Mouse (Mus musculus) CH12.LX (cell line): ENCODE results near the gene Egf. TPM values are rescaled to one million over a fixed set of nuclear protein-coding genes. Genes with fewer than 3 reads are reported as not detected.

Experiments
- DNase-seq: peaks from one replicate; pipeline ENCODE4 v3.0.0-alpha.2; 2013; ENCODE audit errors: extremely low read depth
- H3K27ac ChIP-seq: 2 replicates; pipeline ENCODE4 v1.5.1; 2012; ENCODE audit warnings: low read depth, mild to moderate bottlenecking, control low read depth, moderate library complexity; ENCODE audit not compliant: insufficient read depth
- H3K27me3 ChIP-seq: replicated peaks from 2 replicates; pipeline ENCODE3; 2012; ENCODE audit warnings: inconsistent platforms
- H3K36me3 ChIP-seq, 2 experiments: replicated peaks in 1 of 2; 2 replicates each; pipeline versions ENCODE3 to v1.6.1; 2012; ENCODE audit warnings: inconsistent platforms in 1 of 2, low read length in 1 of 2, mild to moderate bottlenecking in 1 of 2, mixed read lengths in 1 of 2, moderate library complexity in 1 of 2; ENCODE audit not compliant: control insufficient read depth in 1 of 2, insufficient read depth in 1 of 2
- H3K4me1 ChIP-seq, 2 experiments: 2 replicates each; pipeline ENCODE4 v1.6.1; 2012; ENCODE audit warnings: inconsistent platforms in 1 of 2, moderate library complexity in 1 of 2; ENCODE audit not compliant: insufficient read depth in 2 of 2, control insufficient read depth in 1 of 2
- H3K4me2 ChIP-seq: 2 replicates; pipeline ENCODE4 v1.6.1; 2012; ENCODE audit warnings: low read depth, mild to moderate bottlenecking, control low read depth; ENCODE audit not compliant: poor library complexity, insufficient read depth, severe bottlenecking
- H3K4me3 ChIP-seq, 3 experiments: fragments of 150-350 bp in 1 of 3; sonication (generic) in 1 of 3; replicated peaks in 1 of 3; 2 replicates each; pipeline versions ENCODE3 to v1.5.1; 2011 to 2012; ENCODE audit warnings: low read depth in 2 of 3, low read length in 2 of 3, mild to moderate bottlenecking in 2 of 3, moderate library complexity in 2 of 3, control low read depth in 1 of 3, improper control_type of control experiment in 1 of 3, inconsistent platforms in 1 of 3, mixed read lengths in 1 of 3; ENCODE audit not compliant: poor library complexity in 1 of 3
- H3K79me2 ChIP-seq: replicated peaks from 2 replicates; pipeline ENCODE4 v1.6.1; 2012; ENCODE audit warnings: mild to moderate bottlenecking, moderate library complexity; ENCODE audit not compliant: control insufficient read depth, poor library complexity, insufficient read depth, severe bottlenecking; ENCODE audit errors: extremely low read depth
- H3K9ac ChIP-seq: 2 replicates; pipeline ENCODE4 v1.6.1; 2012; ENCODE audit warnings: low read depth, mild to moderate bottlenecking, control low read depth, moderate library complexity; ENCODE audit not compliant: insufficient read depth
- H3K9me3 ChIP-seq: replicated peaks from 2 replicates; pipeline ENCODE3; 2012; ENCODE audit warnings: low read length, inconsistent platforms, mixed read lengths
- E2F4 ChIP-seq: IDR thresholded peaks from 2 replicates; pipeline ENCODE4 v1.6.1; 2011; ENCODE audit warnings: low read depth, low read length, improper control_type of control experiment; ENCODE audit not compliant: insufficient replicate concordance
- ELF1 ChIP-seq: IDR thresholded peaks from 2 replicates; pipeline ENCODE4 v1.6.1; 2014; ENCODE audit warnings: low read depth, mild to moderate bottlenecking, inconsistent platforms, low read length, improper control_type of control experiment
- EP300 ChIP-seq: IDR thresholded peaks from 2 replicates; pipeline ENCODE4 v1.6.1; 2011; ENCODE audit warnings: low read length, improper control_type of control experiment
- GABPA ChIP-seq: IDR thresholded peaks from 2 replicates; pipeline ENCODE4 v1.6.1; 2012; ENCODE audit warnings: low read depth, low read length, improper control_type of control experiment, inconsistent platforms; ENCODE audit not compliant: insufficient replicate concordance
- HCFC1 ChIP-seq: IDR thresholded peaks from 2 replicates; pipeline ENCODE4 v1.6.1; 2012; ENCODE audit warnings: low read depth, mild to moderate bottlenecking, inconsistent platforms, low read length, improper control_type of control experiment
- KAT2A ChIP-seq: IDR thresholded peaks from 2 replicates; pipeline ENCODE4 v1.6.1; 2012; ENCODE audit warnings: low read length, improper control_type of control experiment, inconsistent platforms; ENCODE audit not compliant: insufficient replicate concordance
- MEF2A ChIP-seq: IDR thresholded peaks from 2 replicates; pipeline ENCODE4 v1.6.1; 2014; ENCODE audit warnings: low read depth, mild to moderate bottlenecking, inconsistent platforms, low read length, improper control_type of control experiment, borderline replicate concordance
- MXI1 ChIP-seq: IDR thresholded peaks from 2 replicates; pipeline ENCODE4 v1.6.1; 2011; ENCODE audit warnings: mild to moderate bottlenecking, low read depth, low read length, improper control_type of control experiment
- MYC ChIP-seq: IDR thresholded peaks from 2 replicates; pipeline ENCODE4 v1.6.1; 2011; ENCODE audit warnings: low read depth, mild to moderate bottlenecking, improper control_type of control experiment, low read length
- NRF1 ChIP-seq: IDR thresholded peaks from 2 replicates; pipeline ENCODE4 v1.6.1; 2014; ENCODE audit warnings: low read depth, mild to moderate bottlenecking, inconsistent platforms, low read length, improper control_type of control experiment, moderate library complexity
- PAX5 ChIP-seq: IDR thresholded peaks from 2 replicates; pipeline ENCODE4 v1.6.1; 2012; ENCODE audit warnings: low read length, inconsistent platforms, mixed read lengths
- POLR2A ChIP-seq: IDR thresholded peaks from 2 replicates; pipeline ENCODE4 v1.6.1; 2011; ENCODE audit warnings: low read depth, mild to moderate bottlenecking, improper control_type of control experiment, low read length
- RCOR1 ChIP-seq: conservative IDR thresholded peaks from 2 replicates; pipeline ENCODE4 v1.6.1; 2012; ENCODE audit warnings: low read depth, mild to moderate bottlenecking, inconsistent platforms, low read length, improper control_type of control experiment
- SIN3A ChIP-seq: IDR thresholded peaks from 2 replicates; pipeline ENCODE4 v1.6.1; 2012; ENCODE audit warnings: low read length, improper control_type of control experiment, inconsistent platforms
- SMC3 ChIP-seq: IDR thresholded peaks from 2 replicates; pipeline ENCODE4 v1.6.1; 2011; ENCODE audit warnings: low read depth, low read length, improper control_type of control experiment
- TBP ChIP-seq: conservative IDR thresholded peaks from 2 replicates; pipeline ENCODE4 v1.6.1; 2011; ENCODE audit warnings: low read depth, low read length, improper control_type of control experiment
- TCF12 ChIP-seq: IDR thresholded peaks from 2 replicates; pipeline ENCODE4 v1.6.1; 2014; ENCODE audit warnings: low read depth, mild to moderate bottlenecking, inconsistent platforms, low read length, improper control_type of control experiment
- UBTF ChIP-seq: IDR thresholded peaks from 2 replicates; pipeline ENCODE4 v1.6.1; 2012; ENCODE audit warnings: low read depth, mild to moderate bottlenecking, inconsistent platforms, low read length, improper control_type of control experiment, moderate library complexity
- USF1 ChIP-seq: IDR thresholded peaks from 2 replicates; pipeline ENCODE4 v1.6.1; 2014; ENCODE audit warnings: low read depth, mild to moderate bottlenecking, inconsistent platforms, low read length, improper control_type of control experiment
- ZC3H11A ChIP-seq: IDR thresholded peaks from 2 replicates; pipeline ENCODE4 v1.6.1; 2012; ENCODE audit warnings: low read depth, mild to moderate bottlenecking, inconsistent platforms, low read length, improper control_type of control experiment
- ZMIZ1 ChIP-seq: IDR thresholded peaks from 2 replicates; pipeline ENCODE4 v1.6.1; 2012; ENCODE audit warnings: low read depth, mild to moderate bottlenecking, inconsistent platforms, low read length, improper control_type of control experiment
- ZNF384 ChIP-seq: IDR thresholded peaks from 2 replicates; pipeline ENCODE4 v1.6.1; 2012; ENCODE audit warnings: low read depth, low read length, improper control_type of control experiment, inconsistent platforms
- dilution Hi-C: fragments of 300-500 bp; cut with MboI; formaldehyde crosslinking; loops from 2 replicates; pipeline ENCODE4 v1.14.3; 2020; ENCODE audit warnings: low sequenced_read_pairs; ENCODE audit not compliant: extremely low pct_unique_long_range_greater_than_20kb, extremely low pct_ligation_motif_present
- in situ Hi-C: fragments of 300-500 bp; cut with MboI; formaldehyde crosslinking; loops from 3 replicates; pipeline ENCODE4 v1.14.3; 2019; ENCODE audit warnings: low sequenced_read_pairs, low pct_ligation_motif_present, low pct_unique_long_range_greater_than_20kb, mixed read lengths
- polyA plus RNA-seq: library from polyadenylated mRNA; unstranded; fragments of >175 nt; gene quantifications from 2 replicates; pipeline ENCODE4 v1.2.1, GENCODE M21; 2012; ENCODE audit warnings: low read depth; ENCODE audit not compliant: insufficient read length
- total RNA-seq, 2 experiments: library from RNA; depleted of rRNA; stranded (reverse); fragments of 300-350 nt in 1 of 2; fragments of >200 nt in 1 of 2; gene quantifications; 2 replicates each; pipeline ENCODE4 v1.2.3; 2012 to 2014

Egf gene
- 2.6 and 3.9 TPM in 2 replicates for total RNA-seq (2012; rRNA removed)
- 2.3 and 2.7 TPM in 2 replicates for total RNA-seq (2014; rRNA removed)
- polyA plus RNA-seq: 3.4 and 4.1 TPM in 2 replicates

- dilution Hi-C loops: no loop called here
- DNase-seq: no peak
Measured at GRCm38 (mm10) chr3:129754650-129755604, at the start of gene Egf. Gene Egf, minus strand, starts transcription at chr3:129755316.

GRCm38 (mm10) chr3:129803765-129804164 is 48.6 kb upstream of the Egf start, which contains the start of gene Lrit3:
Gene Lrit3, minus strand, starts transcription at chr3:129804030.
- no peaks in the 10 kb centered on the region for H3K36me3 ChIP-seq
- H3K4me3 ChIP-seq: no peak within 1 kb of the TSS
- DNase-seq: no peak
- no peak within 1 kb of the TSS for H3K27ac ChIP-seq
- no peaks in the 10 kb centered on the region for H3K4me1 ChIP-seq
- no peaks in the 10 kb centered on the region for H3K9me3 ChIP-seq
- TF ChIP-seq PAX5: no peak
- TF ChIP-seq SMC3: no peak
- TF ChIP-seq SIN3A: no peak
- TF ChIP-seq EP300: no peak
- TF ChIP-seq KAT2A: no peak
- no peak for TF ChIP-seq E2F4
- no peak for TF ChIP-seq GABPA
- TF ChIP-seq HCFC1: no peak
- TF ChIP-seq RCOR1: no peak
- dilution Hi-C loops: no loop called here
- no peaks in the 10 kb centered on the region for H3K79me2 ChIP-seq
- H3K4me2 ChIP-seq: no peak within 1 kb of the TSS
- no peaks in the 10 kb centered on the region for H3K27me3 ChIP-seq
- in situ Hi-C loops: no loop called here
- H3K9ac ChIP-seq: no peak within 1 kb of the TSS

More at GRCm38 (mm10) chr3:129754650-129755604, at the start of gene Egf:
- H3K27ac ChIP-seq: no peak within 1 kb of the TSS
- no peak within 1 kb of the TSS for H3K9ac ChIP-seq
- no peaks in the 10 kb centered on the region; a peak in 1 of 4 replicates for H3K4me1 ChIP-seq
- in situ Hi-C loops: no loop called here
- no peaks in the 10 kb centered on the region for H3K27me3 ChIP-seq
- no peak within 1 kb of the TSS for H3K4me3 ChIP-seq
- H3K9me3 ChIP-seq: no peaks in the 10 kb centered on the region
- H3K36me3 ChIP-seq: no peaks in the 10 kb centered on the region
- H3K4me2 ChIP-seq: 0 out of 2 replicates have a peak within 1 kb of the TSS, but pooled peaks have one; percentile 6
- TF ChIP-seq USF1 (no peak), ZC3H11A (no peak), ZMIZ1 (no peak), TCF12 (no peak), POLR2A (no peak), NRF1 (no peak), UBTF (no peak), E2F4 (no peak), MXI1 (no peak), TBP (no peak), ZNF384 (no peak), MEF2A (no peak), MYC (no peak), ELF1 (no peak)
- TF ChIP-seq, all 38 proteins: peak for 0
- no peaks in the 10 kb centered on the region for H3K79me2 ChIP-seq
